Mouse (Mus musculus) cerebellum, adult 2 months (tissue): ENCODE measurements around the gene Plcl2. TPM values are rescaled to one million over a fixed set of nuclear protein-coding genes. Genes with fewer than 3 reads are reported as not detected.
A peak's percentile ranks its signal among the peaks of the same experiment; 100 is the strongest.

Source experiments
- DNase-seq, 2 experiments: peaks; one replicate each; pipeline ENCODE4 v3.0.0; 2021
- H3K27ac ChIP-seq: fragments of 200-500 bp; 2 replicates; pipeline ENCODE4 v1.5.1; 2012; ENCODE audit warnings: low read length, control low read depth, inconsistent platforms; ENCODE audit not compliant: insufficient read depth
- H3K27me3 ChIP-seq: fragments of 200-500 bp; 2 replicates; pipeline ENCODE4 v1.6.1; 2012; ENCODE audit warnings: inconsistent platforms, mild to moderate bottlenecking, low read length, moderate library complexity; ENCODE audit not compliant: control insufficient read depth, insufficient read depth
- H3K4me1 ChIP-seq: fragments of 200-500 bp; 2 replicates; pipeline ENCODE4 v1.6.1; 2011; ENCODE audit warnings: low read length; ENCODE audit not compliant: control insufficient read depth, insufficient read depth
- H3K4me3 ChIP-seq: fragments of 200-500 bp; replicated peaks from 2 replicates; pipeline ENCODE3; 2011; ENCODE audit warnings: mild to moderate bottlenecking, low read depth, low read length, control low read depth; ENCODE audit not compliant: insufficient read depth
- CTCF ChIP-seq: fragments of 200-500 bp; IDR thresholded peaks from 2 replicates; pipeline ENCODE4 v1.5.1; 2011; ENCODE audit warnings: low read depth, mild to moderate bottlenecking, control low read depth, low read length, moderate library complexity, borderline replicate concordance; ENCODE audit not compliant: insufficient read depth
- POLR2A ChIP-seq: fragments of 200-500 bp; IDR thresholded peaks from 2 replicates; pipeline ENCODE4 v1.6.1; 2011; ENCODE audit warnings: low read length, control low read depth, borderline replicate concordance; ENCODE audit not compliant: insufficient read depth
- WGBS: fragments of 180-500 bp; shearing (Covaris S2); methylation state at CpG from one replicate; pipeline ENCODE4 v1.1.7; 2018; 5-methylcytosine and 5-hydroxymethylcytosine counted together
- polyA plus RNA-seq: library from polyadenylated mRNA; depleted of rRNA; stranded (reverse); fragments of >200 nt; gene quantifications from 2 replicates; pipeline ENCODE4 v1.2.3, GENCODE M21; 2012

The Plcl2 gene
- polyA plus RNA-seq, 1 experiment, result 26.5 TPM

- no peaks in the 10 kb centered on the region for H3K27me3 ChIP-seq
- 21% methylated on average over 5 of the region's 5 CpGs for WGBS
Observed at GRCm38 (mm10) chr17:50586834-50587233, 77.6 kb downstream of the Plcl2 start.

GRCm38 (mm10) chr17:50587941-50588340, 78.7 kb downstream of the Plcl2 start:
- H3K27ac ChIP-seq, result peak overlapping the region; percentile 5; the same call in 1 of the 2 replicates
- no peaks in the 10 kb centered on the region for H3K27me3 ChIP-seq
- H3K4me3 ChIP-seq, result no peak overlapping the region
- TF ChIP-seq CTCF (no peak), POLR2A (no peak)
- peaks cover 22% of the 10 kb centered on the region for H3K4me1 ChIP-seq
- no peak for DNase-seq
- WGBS, result 69% methylated on average over 3 of the region's 3 CpGs

More at GRCm38 (mm10) chr17:50586834-50587233, 77.6 kb downstream of the Plcl2 start:
- no peak for TF ChIP-seq CTCF
- no peak for TF ChIP-seq POLR2A
- Histone ChIP-seq H3K27ac (no peak overlapping the region), H3K4me1 (peaks cover 22% of the 10 kb centered on the region), H3K4me3 (no peak overlapping the region)
- DNase-seq, result peak; percentile 89 to 97

- no peak for TF ChIP-seq POLR2A
- TF ChIP-seq CTCF, result no peak
- Histone ChIP-seq H3K27me3 (no peaks in the 10 kb centered on the region), H3K27ac (no peak overlapping the region), H3K4me1 (peaks cover 5% of the 10 kb centered on the region), H3K4me3 (no peak overlapping the region)
- no peak for DNase-seq
- 65% methylated on average over 6 of the region's 6 CpGs for WGBS
Observed at GRCm38 (mm10) chr17:50600178-50600577, 91.0 kb downstream of the Plcl2 start.

- 88% methylated on average over 1 of the region's 1 CpGs for WGBS
- no peak for DNase-seq
Observed at GRCm38 (mm10) chr17:50600696-50601095, 91.5 kb downstream of the Plcl2 start.

GRCm38 (mm10) chr17:50606890-50607289, 97.7 kb downstream of the Plcl2 start:
- no peak for TF ChIP-seq POLR2A
- no peak for TF ChIP-seq CTCF
- DNase-seq, result no peak
- Histone ChIP-seq H3K4me1 (peaks cover 3% of the 10 kb centered on the region; the same call in 1 of the 2 replicates), H3K27ac (no peak overlapping the region), H3K4me3 (no peak overlapping the region), H3K27me3 (no peaks in the 10 kb centered on the region)
- 98% methylated on average over 2 of the region's 2 CpGs for WGBS

More at GRCm38 (mm10) chr17:50600696-50601095, 91.5 kb downstream of the Plcl2 start:
- Histone ChIP-seq H3K27me3 (no peaks in the 10 kb centered on the region), H3K4me3 (no peak overlapping the region), H3K27ac (no peak overlapping the region), H3K4me1 (peaks cover 5% of the 10 kb centered on the region)
- TF ChIP-seq CTCF, result no peak
- no peak for TF ChIP-seq POLR2A

GRCm38 (mm10) chr17:50609908-50610307, 100.7 kb downstream of the Plcl2 start:
- DNase-seq, result no peak
- Histone ChIP-seq H3K4me3 (no peak overlapping the region), H3K4me1 (peaks cover 3% of the 10 kb centered on the region; the same call in 1 of the 2 replicates), H3K27ac (no peak overlapping the region), H3K27me3 (no peaks in the 10 kb centered on the region)
- no peak for TF ChIP-seq CTCF
- TF ChIP-seq POLR2A, result no peak
- 75% methylated on average over 4 of the region's 4 CpGs for WGBS

GRCm38 (mm10) chr17:50620794-50621537, 111.8 kb downstream of the Plcl2 start:
- WGBS, result 94% methylated on average over 7 of the region's 7 CpGs
- Histone ChIP-seq H3K27me3 (no peaks in the 10 kb centered on the region), H3K4me1 (peaks cover 7% of the 10 kb centered on the region), H3K27ac (no peak overlapping the region), H3K4me3 (no peak overlapping the region)
- no peak for TF ChIP-seq CTCF
- no peak for TF ChIP-seq POLR2A
- no peak for DNase-seq

- H3K4me1 ChIP-seq, result peaks cover 7% of the 10 kb centered on the region
- 67% methylated on average over 3 of the region's 3 CpGs for WGBS
- TF ChIP-seq POLR2A, result no peak
- no peak for TF ChIP-seq CTCF
Observed at GRCm38 (mm10) chr17:50621996-50622395, 112.8 kb downstream of the Plcl2 start.

More at GRCm38 (mm10) chr17:50621996-50622395, 112.8 kb downstream of the Plcl2 start:
- no peak overlapping the region for H3K4me3 ChIP-seq
- no peak for DNase-seq
- no peaks in the 10 kb centered on the region for H3K27me3 ChIP-seq
- H3K27ac ChIP-seq, result no peak overlapping the region
